Mouse (Mus musculus) embryonic fibroblast, embryonic 13.5 days (primary cell): ENCODE data around the gene Dynlt1c.
"Not testable (repeated sequence)": the region's sequence is repeated elsewhere in the genome, so short reads cannot be mapped to it uniquely, and the experiment has no call there.

Experiments
- CTCF ChIP-seq: IDR thresholded peaks from 2 replicates; pipeline ENCODE4 v1.5.1; 2011; ENCODE audit warnings: mild to moderate bottlenecking, control low read depth, low read length, moderate library complexity, borderline replicate concordance; ENCODE audit not compliant: insufficient read depth
- POLR2A ChIP-seq: IDR thresholded peaks from 2 replicates; pipeline ENCODE4 v1.6.1; 2011; ENCODE audit warnings: low read depth, mild to moderate bottlenecking, control low read depth, low read length, moderate library complexity

DNA sequence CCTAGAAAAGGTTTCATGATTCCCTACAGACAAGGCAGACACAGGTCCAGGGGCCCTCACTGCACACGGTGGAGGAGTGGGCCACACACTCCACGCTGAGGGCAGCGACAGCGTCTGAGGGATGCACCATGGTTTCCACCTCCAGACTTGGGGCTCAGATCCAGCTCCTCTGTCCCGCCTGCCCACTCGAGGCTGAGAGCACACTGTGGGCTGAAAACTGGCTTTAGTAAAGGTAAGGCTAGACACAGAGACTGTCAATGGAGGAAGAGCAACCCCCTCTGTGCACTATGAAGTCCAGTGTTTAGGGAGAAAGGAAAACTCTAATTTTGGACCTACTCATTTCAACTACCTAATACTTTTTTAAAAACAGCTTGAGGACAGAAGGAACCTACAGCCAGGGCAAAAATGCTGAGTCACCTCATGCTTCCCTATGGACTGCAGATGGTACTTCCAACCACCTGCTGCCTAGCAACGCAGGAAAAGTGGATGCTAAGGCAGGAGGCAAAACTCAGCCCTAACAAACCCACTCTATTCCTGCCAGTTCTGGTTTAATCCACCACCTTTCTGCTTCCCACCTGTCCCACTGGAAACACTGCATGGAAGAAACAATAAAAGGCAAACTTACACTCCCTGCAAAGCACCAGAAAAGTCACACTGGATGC lies 49.6 kb downstream of the Dynlt1c start:
- TF ChIP-seq CTCF, POLR2A: not testable (repeated sequence)
